Mouse (Mus musculus) retina, postnatal 1 day (tissue): ENCODE results near the gene Cds1.
A peak's percentile ranks its signal among the peaks of the same experiment; 100 is the strongest.

Experiments
- DNase-seq: peaks from one replicate; pipeline ENCODE4 v3.0.0-alpha.2; 2012

The Cds1 gene

DNA sequence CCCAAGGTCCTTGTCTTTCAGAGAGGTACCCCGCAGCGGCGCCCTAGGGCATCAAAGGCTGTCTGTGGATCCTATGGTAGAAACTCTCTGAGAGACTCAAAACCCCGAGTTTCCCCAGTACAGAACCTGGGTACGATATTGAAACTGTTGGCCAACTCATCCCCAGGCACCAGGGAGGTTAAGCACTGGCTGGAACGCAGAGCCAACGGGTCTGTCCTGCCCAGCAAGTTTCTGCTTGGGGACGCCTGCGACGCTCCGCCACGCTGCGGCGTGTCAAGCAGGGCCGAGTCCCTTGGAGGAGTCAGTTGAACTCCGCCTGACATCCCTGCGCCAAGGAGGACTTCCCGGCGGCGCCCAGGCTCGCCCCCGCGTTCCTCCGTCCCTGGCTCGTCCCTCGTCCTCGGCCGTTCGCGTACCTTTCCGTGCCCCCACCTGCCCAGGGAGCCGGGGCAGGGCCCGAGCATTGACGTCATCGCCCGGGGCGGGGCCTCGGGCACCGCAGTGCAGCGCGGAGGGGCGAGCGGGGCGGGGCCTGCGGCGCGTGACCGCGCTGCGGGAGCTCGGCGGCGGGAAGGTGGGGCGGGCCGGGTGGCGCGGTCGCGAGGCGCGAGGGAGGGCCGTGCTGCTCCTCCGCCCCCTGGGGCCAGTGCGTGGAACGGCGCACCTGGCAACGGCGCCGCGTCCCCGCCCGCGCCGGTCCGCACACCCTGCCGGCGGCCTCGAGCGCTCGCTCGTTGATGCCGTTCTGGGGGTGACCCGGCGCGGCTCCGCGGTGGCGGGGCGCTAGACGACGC lies at the start of gene Cds1:
Gene Cds1, plus strand, starts transcription at position 577 of the 794 bp plus-strand sequence.
- peak; percentile 83 for DNase-seq

DNA sequence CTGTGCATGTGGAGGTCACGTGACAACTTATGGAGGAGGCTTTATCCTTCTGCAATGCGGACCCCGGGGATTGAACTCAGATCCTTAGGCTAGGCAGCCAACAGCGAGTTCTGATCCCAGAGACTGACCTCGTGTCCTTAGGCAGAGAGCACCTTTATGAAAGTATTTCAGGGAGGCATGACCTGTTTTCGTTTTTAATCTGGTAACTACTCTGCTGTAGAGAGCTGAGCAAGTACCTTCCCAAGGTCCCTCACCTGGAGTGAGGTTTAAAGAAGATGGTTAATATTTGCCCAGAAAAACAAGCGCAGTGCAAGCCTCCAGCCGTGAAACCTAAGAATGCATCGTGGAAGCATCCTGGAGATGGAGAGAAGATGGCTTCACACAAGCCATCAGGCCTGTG lies 40.7 kb upstream of the Cds1 start:
- DNase-seq: no peak

DNA sequence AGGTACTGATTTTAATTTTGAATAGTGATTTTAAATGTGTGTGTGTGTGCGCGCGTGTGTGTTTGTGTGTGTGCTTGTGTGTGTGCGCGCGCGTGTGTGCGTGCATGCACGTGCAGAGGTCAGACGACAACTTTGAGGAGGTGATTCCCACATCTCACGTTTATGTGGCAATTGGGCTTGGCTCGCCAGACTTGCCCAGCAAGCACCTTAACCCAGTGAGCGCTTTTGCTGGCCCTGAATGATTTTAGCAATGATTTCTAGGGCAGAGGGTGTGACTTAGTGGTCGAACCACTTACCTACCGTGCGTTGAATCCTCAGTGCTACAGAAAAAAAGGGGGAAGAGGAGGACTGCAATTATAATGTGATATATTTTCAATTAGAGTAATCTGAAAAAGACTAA lies 40.2 kb upstream of the Cds1 start:
- DNase-seq: no peak

DNA sequence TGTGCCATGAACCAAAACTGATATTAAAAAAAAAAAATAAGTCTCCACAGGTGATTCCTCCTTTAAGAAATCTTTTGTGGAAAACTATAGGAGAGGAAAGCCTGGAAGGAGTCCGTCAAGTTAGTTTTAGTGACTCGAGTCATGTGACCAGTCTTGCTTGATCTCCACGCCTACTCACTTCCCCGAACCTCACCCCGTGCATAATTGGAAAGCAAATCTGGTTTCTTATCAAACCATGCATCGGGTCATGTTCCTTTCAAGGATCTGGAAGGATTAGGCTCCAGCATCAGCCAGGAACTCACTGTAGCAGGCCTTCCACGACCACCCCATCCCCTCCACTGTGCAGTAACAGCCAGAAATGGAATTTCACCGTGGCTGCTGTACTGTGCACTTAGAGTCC lies 39.2 kb upstream of the Cds1 start:
- DNase-seq: no peak

DNA sequence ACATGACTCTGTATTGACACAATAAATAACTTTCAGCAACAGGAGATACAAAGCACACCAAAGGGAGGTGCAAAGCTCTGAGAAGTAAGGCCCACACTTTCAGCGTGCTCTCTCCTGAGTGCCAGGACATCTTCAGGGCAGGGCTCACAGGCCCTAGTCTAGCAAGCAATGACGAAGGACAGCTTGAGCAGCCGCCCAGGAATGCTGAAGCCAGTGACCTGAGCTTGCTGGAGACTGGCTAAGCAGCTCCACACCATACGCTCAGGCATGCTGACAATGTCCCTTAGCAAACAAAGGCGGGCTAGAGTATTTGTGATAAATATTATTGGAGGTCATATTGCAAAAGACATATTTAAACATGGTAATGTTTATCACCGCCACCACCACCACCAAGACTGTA lies 38.6 kb upstream of the Cds1 start:
- DNase-seq: no peak

DNA sequence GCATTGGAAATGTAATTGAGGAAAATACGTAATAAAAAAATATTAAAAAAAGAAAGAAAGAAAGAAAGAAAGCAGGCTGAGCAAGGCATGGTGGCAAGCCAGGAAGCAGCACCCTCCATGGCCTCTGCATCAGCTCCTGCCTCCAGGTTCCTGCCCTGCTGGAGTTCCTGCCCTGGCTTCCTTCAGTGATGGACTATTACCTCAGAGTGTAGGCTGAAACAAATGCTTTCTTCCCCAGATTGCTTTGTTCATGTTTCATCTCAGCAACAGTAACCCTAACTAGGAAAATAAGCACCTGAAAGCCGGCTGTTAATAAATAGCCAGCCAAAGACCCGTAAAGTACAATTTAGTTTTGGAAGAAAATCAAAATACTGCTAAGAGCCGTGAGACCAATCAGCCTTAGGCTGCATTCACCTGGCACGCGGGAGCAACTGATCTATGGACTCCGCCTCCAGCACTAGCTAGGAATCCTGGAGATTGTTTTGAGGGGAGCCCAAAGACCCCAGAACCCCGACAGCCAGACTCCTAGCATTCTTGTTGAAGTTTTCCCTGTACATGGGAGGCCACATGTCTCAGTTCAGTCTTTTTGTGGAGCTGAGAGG lies 36.5 kb upstream of the Cds1 start:
- DNase-seq: no peak

DNA sequence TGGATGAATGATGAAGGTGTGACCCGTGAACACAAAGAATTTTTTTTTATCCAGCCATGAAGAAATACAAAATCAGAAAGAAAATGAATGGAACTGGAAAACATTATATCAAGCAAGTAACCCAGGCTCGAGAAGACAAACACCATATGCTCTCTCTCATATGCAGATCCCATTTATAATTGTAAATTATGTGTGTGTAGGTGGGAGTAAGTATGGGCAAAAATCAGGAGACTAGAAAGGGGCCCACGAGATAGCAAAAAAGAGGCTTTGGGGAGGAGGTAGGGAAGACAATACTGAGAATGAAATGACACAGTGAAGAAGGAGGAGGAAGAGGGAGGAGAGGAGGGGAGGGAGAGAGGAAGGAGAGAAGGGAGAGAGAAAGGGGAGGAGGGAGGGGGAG lies 27.6 kb upstream of the Cds1 start:
- no peak for DNase-seq

DNA sequence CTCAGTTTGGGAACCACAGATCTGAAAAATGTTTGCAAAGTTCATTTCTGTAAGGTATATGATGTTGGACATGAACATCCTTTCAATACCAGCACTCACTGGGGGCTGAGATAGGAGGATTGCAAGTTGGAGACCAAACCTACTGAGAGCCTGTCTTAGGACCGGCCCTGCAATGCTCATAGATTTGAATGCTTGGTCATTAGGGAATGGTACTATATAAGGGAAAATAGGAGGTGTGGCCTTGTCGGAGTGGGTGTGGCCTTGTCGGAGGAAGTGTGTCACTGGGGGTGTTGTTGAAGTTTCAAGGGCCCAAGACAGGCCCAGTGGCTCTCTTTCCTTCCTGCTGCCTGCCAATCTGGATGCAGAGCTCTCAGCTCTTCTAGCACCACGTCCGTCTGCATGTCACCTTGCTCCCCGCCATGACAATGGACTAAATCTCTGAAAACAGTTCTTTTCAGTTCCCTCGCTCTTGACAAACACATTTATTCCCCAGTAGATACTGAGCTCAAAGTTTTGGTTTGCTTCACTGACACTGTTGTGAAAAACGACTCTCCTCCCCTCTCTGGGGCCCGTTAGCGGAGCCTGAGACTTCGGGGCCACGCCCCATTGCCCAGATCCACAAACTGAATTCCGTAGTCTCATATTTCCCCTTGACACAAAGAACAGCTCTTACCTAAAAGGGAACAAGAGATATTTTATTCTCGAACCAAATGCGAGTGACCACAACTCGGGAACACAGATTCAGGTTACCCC lies 24.3 kb upstream of the Cds1 start:
- no peak for DNase-seq

DNA sequence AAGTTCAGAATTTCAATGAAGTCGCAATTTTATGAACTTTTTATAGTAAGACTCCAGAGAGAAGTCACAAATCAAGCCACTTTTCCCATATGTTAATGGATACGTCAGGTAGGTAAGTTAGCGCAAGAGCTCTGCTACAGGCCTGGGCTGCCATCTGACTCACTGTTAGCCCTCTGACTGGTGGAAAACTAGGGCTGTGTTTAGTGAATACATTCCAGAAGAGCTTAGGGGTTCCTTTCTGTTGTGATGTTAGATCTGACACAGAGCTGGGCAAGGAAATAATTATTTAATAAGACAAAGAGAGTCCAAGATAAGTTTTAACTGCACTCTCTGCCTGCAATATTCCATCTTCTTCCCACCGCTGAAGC lies 23.7 kb upstream of the Cds1 start:
- DNase-seq: no peak

DNA sequence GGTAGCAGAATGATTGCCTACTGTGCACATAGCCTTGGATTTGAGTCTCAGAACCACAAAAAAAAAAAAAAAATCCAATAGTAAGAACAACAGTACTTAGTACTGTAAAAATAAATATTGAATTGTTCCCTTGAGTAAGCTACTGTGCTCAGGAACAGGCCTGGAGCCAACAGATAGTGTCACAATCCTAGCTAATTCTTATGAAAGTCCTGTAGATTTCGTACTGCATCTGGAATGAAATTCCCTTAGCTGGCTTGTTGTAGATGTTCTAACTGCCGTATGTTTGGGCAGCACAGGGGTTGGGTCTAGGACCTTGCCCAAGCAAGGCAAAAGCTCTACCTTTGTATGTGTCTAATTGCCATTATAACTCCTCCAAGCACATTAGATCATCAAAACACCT lies 22.9 kb upstream of the Cds1 start:
- DNase-seq: no peak

DNA sequence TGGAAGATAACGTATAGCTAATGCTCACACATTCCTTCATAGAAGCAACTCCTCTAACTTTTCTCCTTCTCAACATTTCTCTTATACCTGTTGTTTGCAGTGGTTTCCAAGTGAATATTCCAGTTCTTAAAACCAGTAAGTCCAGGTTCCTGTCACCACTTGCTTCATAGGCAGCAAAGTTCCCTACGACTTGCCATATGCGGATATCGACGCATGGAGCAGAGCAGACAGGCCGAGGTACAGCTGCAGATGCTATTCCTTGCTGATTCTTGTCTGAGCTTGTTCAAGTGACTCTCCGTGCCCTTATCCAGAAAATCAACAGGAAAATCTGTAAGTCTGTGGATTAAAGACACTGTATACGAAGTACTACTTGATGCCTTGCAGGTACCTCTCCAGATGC lies 22.5 kb upstream of the Cds1 start:
- DNase-seq: no peak

DNA sequence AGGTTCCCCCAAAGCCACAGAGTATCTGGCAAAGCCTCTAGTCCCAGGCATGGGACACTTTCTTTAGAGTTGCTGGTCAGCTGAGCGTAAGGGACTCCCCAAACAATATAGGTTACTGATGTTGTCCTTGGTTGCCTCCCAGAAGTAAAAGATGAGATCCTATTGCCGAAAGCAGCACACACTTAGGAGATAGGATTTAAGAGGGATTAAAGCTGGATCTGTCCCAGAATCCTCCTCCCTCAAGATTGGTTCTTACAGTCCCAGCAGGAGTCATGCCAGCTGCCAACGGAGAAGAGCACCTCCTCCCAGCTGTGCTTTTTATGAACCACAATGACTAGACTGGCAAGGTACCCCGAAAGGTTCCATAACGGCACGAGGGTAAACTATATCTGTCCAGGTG lies 20.0 kb upstream of the Cds1 start:
- no peak for DNase-seq

DNA sequence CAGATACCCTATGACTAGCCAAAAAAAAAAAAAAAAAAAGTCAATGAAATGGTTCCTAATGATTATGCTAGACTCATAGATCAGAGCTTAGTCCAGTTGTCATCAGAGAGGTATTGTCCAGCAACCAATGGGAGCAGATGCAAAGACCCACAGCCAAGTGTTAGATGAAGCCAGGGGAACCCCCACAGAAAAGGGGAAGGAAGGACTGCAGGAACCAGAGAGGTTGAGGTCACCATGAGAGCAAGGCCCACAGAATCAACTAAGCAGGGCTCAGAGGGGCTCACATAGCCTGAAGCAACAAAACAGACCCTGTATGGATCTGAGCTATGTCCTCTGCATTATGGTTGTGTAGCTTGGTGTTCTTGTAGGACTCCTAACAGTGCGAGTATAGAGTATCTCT lies 11.2 kb upstream of the Cds1 start:
- DNase-seq: no peak

DNA sequence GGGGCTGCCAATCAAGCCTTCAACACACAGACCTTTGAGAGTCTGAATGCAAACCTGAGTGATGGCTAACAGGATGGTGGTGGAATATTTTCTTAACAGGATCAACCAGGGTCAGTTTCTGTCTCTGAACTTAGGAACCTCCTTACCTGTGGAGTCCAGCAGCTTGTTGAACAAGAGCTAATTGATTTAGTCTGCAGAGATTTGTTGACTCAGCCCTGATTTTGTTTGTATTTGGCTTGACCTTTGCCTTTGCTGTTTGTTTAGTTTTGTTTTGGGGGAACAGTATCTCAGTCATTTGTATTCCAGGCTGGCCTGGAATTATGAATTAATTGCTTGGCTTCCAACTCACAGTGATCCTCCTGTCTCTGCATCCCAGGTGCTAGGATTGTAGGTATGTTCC lies 7.3 kb upstream of the Cds1 start:
- no peak for DNase-seq

DNA sequence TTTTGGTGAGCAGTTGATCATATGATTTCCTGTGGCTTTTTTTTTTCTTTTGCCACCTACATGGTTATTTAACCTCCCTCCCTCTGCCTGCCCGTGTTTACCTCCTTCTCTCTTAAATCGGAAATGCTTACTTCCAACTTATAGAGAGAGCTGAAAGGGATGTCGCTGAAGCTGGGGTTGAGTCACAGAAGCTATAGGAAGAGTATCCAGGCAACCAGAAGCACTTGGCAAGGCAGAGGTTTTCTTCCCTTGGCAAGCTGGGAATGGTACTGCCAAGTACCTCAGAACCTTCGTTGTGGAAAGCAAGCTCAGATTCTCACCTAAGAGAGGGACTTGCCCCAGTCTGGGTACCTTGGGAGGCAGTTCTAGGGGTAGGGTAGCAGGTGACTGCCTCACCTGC lies 3.2 kb upstream of the Cds1 start:
- no peak for DNase-seq

DNA sequence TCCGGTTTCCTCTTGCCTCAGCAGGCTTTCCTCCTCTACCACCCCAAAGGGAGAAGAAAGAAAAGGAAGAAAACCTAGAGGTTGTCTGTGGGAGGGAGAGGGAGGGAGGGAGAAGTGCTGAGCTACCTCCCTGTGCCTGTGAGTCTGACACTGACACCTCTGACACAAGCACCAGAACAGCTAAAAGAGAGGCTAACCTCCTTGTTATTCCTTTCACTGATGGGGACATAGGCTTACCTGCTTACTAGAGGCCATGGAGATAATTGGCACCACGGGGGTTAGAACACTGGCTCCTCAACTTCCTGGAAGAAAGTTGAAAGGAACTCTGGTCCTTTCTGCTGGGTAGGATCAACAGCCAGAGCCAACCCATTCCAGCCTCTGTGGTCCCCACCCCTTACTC lies 1.4 kb upstream of the Cds1 start:
- DNase-seq: no peak

DNA sequence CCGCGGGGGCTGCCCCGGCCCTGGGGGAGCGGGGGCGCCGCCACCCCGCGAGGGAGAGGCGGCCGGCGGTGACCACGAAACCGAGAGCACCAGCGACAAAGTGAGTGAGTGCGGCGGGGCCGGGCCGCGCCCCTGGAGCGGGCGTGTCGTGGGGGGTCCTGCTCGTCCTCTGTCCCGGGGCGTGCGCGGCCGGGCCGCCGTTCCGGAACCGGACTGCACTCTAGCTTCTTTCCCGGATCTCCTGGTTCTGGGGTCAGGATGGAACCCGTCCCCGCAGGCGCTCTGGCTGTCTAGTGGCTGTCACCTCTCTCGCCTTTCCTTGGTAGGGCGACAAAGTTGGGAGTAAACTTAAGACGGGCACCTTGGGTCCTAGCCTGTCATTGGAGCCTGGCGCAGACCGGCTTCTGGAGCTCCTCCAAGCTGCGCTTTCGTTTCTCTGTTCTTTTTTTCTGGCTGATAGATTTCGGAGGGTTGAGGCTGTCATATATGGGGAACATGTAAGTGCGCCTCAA lies 516 bp downstream of the Cds1 start:
- no peak for DNase-seq

DNA sequence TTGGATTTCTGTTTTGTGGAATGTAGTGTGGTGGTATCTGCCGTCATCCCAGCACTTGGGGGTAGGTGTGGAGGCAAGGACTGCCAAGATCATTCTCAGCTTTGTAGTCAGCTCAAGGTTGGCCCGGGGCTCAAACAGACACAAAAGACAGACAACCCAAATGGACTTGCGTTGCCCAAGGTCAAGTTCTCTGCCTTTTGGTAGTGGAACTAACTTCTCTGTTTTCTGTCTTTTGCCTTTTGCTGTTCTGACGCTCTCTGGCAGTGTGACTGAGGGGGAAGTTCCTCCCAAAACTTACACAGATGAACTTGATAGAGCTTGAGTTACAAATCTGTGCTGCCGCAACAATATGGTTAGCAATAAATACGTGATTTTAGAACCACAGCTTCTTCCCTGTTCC lies 1.3 kb downstream of the Cds1 start:
- no peak for DNase-seq

DNA sequence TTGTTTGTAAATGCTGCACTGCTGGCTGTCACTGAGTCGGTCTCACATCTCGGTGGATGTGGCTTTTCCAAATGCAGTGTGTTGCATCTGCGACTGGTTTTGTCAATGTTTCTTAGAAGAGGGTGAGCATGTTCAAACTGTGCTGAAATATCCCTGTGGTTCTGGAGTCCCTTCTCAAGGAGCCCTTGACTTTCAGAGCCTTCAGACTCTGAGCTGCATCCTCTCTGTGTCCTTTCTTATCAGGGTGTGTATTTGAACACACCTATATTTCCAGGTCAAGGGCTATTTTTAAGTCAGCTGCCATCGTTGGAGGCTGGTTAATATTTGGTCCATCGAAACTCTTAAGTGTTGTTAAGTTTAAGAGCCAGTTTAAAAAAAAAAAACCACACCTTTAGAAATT lies 2.2 kb downstream of the Cds1 start:
- no peak for DNase-seq

DNA sequence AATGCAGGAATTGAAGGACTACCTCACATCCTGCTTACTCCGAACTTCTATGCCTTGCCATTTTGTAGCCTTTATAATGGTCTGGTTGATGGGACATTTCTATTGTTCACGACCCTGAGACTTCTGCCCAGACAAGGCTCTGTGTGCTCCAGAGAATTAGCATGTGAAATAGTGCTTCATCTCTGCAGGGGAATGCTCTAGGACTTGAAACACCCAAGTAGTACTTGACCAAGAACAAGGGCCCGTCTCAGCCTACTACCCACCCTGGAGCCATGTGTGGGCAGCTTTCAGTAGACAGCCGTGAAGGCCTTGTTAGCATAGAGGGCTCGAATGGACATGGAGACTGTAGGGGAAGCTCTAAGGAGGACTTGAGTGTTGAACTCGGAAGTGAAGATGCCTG lies 2.6 kb downstream of the Cds1 start:
- no peak for DNase-seq

DNA sequence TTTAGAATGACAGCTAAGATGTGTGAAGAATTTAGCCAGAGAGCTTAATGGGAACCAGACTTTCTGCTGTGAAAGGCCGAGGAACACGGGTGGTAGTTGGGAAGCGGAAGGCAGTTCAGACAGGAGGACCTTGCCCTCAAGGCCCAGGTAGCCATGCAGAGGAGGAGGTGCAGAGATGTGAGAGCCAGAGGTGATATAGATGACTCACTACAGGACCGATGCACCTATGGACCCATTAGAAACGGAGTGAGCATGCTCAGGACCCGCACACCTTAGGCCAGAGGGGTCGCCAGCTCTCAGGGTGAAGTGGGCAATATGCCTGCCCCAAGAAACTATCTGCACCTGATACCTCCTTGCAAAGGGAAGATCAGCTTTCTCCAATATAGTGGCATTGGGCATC lies 3.6 kb downstream of the Cds1 start:
- DNase-seq: no peak

DNA sequence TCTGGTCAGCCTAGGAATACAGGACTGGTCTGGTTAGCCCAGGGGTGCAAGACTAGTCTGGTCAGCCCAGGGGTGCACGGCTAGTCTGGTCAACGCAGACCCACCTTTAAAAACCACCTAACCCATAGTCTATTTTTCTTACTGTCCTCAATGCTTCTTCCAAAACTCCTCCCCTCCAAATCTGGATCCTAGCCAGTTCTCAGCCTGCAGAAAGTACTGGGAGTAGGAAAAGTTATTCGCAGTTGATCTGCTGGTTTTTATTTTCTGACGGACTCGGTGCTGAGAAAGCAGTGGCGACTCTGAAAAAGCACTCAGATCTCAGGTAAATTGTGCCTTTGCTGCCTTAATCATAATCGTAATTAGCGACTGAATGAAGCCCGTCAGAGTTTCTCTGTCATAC lies 7.7 kb downstream of the Cds1 start:
- no peak for DNase-seq

DNA sequence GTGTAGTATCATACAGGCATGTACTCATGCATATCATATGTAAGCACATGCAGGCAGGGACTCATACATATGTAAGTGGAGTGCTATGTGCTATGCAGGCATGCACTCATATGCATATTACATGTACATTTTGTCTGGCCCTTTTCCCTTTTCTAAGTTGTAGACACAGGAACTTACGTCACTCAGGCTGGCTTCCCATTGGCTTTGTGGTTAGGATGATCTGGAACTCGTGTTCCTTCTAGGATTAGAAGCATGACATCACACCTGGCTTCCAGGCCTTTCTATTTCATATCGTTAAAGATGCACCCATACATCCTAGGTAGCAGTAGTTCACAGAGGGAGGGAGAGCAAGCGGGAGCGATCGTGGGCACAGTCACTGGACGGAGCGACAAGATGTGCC lies 10.3 kb downstream of the Cds1 start:
- no peak for DNase-seq

DNA sequence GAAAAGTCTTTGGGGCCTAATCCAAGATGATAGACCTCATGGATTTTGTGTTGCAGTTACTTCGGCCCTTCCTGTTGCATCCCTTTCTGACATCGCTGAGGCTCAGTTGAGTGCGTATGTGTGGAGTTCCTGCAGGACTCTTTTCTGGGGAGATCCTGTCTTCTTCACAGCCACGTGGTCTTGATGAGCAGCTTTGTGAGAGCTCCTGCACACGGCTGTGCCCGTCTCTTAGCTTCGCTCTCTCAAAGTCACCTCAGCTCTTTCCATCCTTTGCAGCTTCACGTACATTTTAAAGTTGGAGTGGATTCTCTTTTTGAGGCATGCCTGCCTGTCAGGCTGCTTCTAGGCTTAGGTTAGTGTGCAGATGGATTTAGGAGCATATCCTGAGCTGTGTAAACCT lies 11.6 kb downstream of the Cds1 start:
- no peak for DNase-seq
